Mouse (Mus musculus): Measurements from ENCODE around the gene Mmp11. TPM values are rescaled to one million over a fixed set of nuclear protein-coding genes. Genes with fewer than 3 reads are reported as not detected.

Gene Mmp11
- polyA plus RNA-seq, 1 experiment from 2014 or later = 25.1 TPM

Other genes starting within 250 kb of the Mmp11 start
- 41.8 and 49.1 TPM in 2 replicates for gene Cabin1, start 172.2 kb downstream of the Mmp11 start, polyA plus RNA-seq (2014; fragmentation: Nextera tagmentation; extraction: Ambion mirVana)
- gene Ddt, start 163.1 kb downstream of the Mmp11 start, polyA plus RNA-seq (2014; fragmentation: Nextera tagmentation; extraction: Ambion mirVana) = 81.2 and 84.3 TPM in 2 replicates
- not detected in 2 replicates for gene Gm20441, start 155.5 kb downstream of the Mmp11 start, polyA plus RNA-seq (2014; fragmentation: Nextera tagmentation; extraction: Ambion mirVana)
- gene Gstt3, start 155.1 kb downstream of the Mmp11 start, polyA plus RNA-seq (2014; fragmentation: Nextera tagmentation; extraction: Ambion mirVana) = 1.2 and 1.6 TPM in 2 replicates
- 4.6 and 5.2 TPM in 2 replicates for gene Gstt1, start 137.9 kb downstream of the Mmp11 start, polyA plus RNA-seq (2014; fragmentation: Nextera tagmentation; extraction: Ambion mirVana)
- not detected in 2 replicates for gene Gstt4, start 114.0 kb downstream of the Mmp11 start, polyA plus RNA-seq (2014; fragmentation: Nextera tagmentation; extraction: Ambion mirVana)
- 6.9 and 8.8 TPM in 2 replicates for gene Gstt2, start 99.1 kb downstream of the Mmp11 start, polyA plus RNA-seq (2014; fragmentation: Nextera tagmentation; extraction: Ambion mirVana)
- 2,277 and 2,481 TPM in 2 replicates for gene Mif, start 76.3 kb downstream of the Mmp11 start, polyA plus RNA-seq (2014; fragmentation: Nextera tagmentation; extraction: Ambion mirVana)
- gene Derl3, start 43.1 kb downstream of the Mmp11 start, polyA plus RNA-seq (2014; fragmentation: Nextera tagmentation; extraction: Ambion mirVana) = 2.3 and 3.4 TPM in 2 replicates
- gene Smarcb1, start 14.9 kb downstream of the Mmp11 start, polyA plus RNA-seq (2014; fragmentation: Nextera tagmentation; extraction: Ambion mirVana) = 295 TPM in 2 replicates
- 6.6 and 7.4 TPM in 2 replicates for gene Chchd10, start 3.4 kb downstream of the Mmp11 start, polyA plus RNA-seq (2014; fragmentation: Nextera tagmentation; extraction: Ambion mirVana)
- gene Gm867, start 4.2 kb upstream of the Mmp11 start, polyA plus RNA-seq (2014; fragmentation: Nextera tagmentation; extraction: Ambion mirVana) = 0.39 and 0.52 TPM in 2 replicates
- 0.76 and 0.79 TPM in 2 replicates for gene Vpreb3, start 6.6 kb upstream of the Mmp11 start, polyA plus RNA-seq (2014; fragmentation: Nextera tagmentation; extraction: Ambion mirVana)
- not detected in 2 replicates for gene Gm5134, start 18.0 kb upstream of the Mmp11 start, polyA plus RNA-seq (2014; fragmentation: Nextera tagmentation; extraction: Ambion mirVana)
- gene Zfp280b, start 96.2 kb upstream of the Mmp11 start, polyA plus RNA-seq (2014; fragmentation: Nextera tagmentation; extraction: Ambion mirVana) = 33.9 and 34.3 TPM in 2 replicates
- gene Slc5a4b, start 174.5 kb upstream of the Mmp11 start, polyA plus RNA-seq (2014; fragmentation: Nextera tagmentation; extraction: Ambion mirVana) = not detected in 2 replicates
- gene Slc5a4a, start 211.0 kb upstream of the Mmp11 start, polyA plus RNA-seq (2014; fragmentation: Nextera tagmentation; extraction: Ambion mirVana) = not detected in 2 replicates